Mouse (Mus musculus) B cell, adult 2 months (primary cell): ENCODE measurements at regions not wholly inside any gene's neighbourhood (a gene's known extent, or its start where the extent isn't known, plus 50 kb on each side); places are given as distances from the start of the nearest gene placed in this dataset.

Experiments
- DNase-seq, 2 experiments: peaks; one replicate each; pipeline ENCODE4 v3.0.0; 2022

DNA sequence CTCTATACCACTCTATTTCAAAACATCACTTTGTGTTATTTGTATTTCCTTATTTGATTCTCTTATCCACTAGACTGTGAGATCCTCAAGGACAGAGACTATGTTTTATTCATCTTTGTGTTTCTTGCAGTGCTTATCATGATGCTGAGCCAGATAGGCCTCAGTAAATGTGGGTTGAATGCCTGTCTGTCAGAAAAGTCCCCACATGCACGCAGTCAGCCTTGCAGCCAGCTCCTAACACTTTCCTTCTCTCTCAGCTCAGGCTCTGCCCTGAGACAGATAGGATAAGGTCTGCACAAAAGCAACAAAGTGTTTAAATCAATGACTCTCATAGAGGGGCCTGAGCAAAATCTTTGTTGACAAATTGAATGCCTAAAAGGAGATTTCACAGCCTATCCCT is 600.0 kb downstream of the Gm9195 start:
- no peak for DNase-seq

DNA sequence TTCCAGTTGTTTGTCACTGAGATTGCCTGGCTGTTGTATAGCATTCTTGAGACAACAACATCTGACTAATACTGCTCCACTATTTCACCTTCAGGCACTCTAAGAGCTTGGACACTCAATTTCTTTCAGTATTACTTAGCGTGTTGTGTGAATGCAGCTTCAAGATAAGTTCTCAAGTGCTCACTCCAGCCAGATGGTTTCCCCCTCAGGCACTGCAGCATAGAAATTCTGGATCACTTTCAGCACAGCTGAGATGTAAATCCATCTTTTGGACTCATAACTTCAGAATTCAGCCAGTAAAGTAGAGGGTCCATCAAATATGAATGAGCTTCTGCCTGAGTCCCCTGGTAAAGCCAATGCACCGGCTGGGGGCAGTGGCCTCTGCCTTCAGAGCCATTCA is 608.8 kb downstream of the Gm9195 start:
- no peak for DNase-seq

- no peak for DNase-seq
Observed at GRCm38 (mm10) chr14:71845546-71845945, 646.1 kb downstream of the Gm9195 start.

DNA sequence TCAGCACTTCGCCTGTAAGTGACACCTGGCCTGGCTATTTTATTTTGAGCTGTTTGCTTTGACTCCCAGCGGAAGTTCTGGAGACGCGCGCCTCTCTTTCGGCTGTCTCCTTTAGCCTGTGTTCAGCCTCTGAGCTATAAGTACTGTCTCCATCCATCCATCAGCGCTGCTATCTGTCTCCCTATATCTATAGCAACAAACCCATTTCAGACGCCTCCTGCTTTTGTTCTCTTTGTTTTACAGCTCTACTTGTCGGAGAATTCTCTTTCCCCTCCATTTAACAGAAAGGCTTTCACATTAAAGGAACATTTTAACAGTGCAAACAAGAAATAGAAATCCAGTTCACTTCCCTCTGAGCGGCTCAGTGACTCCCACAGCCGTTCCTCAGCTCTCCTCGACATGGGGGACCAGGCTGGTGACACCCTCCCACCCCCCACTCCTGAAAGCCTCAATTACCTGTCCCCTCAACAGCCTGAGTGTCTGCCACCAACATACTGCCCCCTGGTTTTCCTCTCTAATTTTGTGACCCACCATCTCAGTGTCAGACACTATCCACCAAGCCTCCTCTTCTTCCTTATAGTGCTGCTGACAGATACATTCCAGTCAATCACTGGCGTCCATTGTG is 682.7 kb downstream of the Gm9195 start:
- no peak for DNase-seq

GRCm38 (mm10) chr14:71805624-71806023 is 686.0 kb downstream of the Gm9195 start:
- DNase-seq: no peak

- DNase-seq: no peak
Observed at GRCm38 (mm10) chr14:71799861-71800260, 691.8 kb downstream of the Gm9195 start.

GRCm38 (mm10) chr14:71795713-71796112 is 695.9 kb downstream of the Gm9195 start:
- DNase-seq: no peak

GRCm38 (mm10) chr14:71776990-71777525 is 714.6 kb downstream of the Gm9195 start:
- no peak for DNase-seq

DNA sequence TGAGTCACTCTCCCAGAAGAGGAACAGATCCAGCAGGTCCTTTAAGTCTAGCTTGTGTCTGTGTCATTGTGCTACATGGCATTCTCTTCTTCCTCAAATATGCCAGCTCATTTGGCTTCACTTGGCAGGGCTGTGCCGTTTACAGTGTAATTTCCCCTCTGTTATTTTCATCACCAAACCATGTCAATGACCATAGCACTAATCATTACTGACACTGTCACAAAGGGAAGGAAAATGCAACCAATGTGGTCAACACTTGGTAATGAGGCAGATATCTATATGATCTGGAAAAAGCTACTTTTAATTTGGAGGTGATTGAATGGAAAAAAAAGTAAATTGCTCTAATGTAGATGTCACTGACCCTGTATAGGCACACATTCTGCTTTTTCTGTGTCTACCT is 724.8 kb downstream of the Gm9195 start:
- DNase-seq: no peak

DNA sequence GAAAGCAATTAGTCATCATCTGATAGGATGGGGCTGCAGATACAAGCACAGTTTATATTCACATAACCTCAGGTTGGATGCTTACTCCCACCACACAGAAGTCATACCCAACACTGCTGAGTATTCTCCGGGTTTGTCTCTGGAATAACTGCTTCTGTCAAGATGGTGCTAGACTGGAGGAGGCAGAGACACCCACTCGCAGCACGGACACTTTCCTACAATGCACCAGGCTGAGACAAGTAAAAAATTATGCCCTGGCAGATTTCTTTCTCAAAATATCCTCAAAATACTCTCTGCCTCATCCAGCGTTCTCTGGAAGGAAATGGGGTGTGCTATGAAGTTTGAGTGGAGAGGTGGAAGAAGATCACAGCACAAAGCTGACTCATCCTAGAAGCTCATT is 763.1 kb downstream of the Gm9195 start:
- no peak for DNase-seq

GRCm38 (mm10) chr14:71723526-71723925 is 768.1 kb downstream of the Gm9195 start:
- no peak for DNase-seq

DNA sequence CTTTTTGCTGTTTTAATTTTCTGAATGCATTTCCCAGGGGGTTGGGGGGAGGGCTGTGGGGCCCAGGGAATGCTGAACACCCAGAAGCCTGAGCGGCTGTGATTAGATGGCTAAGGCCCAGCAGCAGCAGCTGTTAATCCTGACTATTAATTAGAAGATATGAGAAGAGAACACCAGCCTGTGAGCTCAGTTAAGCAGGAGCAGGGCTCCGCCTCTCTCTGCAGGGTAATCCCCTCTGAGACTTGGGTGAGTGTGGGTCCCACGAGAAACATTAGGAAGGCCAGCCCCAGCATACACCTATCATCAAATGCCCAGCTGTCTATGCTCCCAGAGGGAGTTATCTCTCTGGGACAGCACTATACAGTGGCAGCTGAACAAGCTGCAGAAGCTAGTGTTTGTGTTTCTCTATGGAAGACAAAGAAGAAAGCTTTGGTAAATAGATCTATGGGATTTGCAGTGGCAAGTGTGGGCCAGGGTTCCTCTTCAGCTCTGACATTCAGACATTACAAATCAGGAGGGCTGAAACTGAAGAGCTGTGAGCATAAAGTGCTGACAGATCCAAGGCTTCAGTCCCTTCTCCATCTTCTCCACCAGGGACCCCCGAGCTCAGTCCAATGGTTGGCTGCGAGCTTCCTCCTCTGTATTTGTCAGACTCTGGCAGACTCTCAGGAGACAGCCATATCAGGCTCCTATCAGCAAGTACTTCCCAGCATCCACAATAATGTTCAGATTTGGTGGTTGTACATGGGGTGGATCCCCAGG is 781.9 kb downstream of the Gm9195 start:
- DNase-seq: no peak

DNA sequence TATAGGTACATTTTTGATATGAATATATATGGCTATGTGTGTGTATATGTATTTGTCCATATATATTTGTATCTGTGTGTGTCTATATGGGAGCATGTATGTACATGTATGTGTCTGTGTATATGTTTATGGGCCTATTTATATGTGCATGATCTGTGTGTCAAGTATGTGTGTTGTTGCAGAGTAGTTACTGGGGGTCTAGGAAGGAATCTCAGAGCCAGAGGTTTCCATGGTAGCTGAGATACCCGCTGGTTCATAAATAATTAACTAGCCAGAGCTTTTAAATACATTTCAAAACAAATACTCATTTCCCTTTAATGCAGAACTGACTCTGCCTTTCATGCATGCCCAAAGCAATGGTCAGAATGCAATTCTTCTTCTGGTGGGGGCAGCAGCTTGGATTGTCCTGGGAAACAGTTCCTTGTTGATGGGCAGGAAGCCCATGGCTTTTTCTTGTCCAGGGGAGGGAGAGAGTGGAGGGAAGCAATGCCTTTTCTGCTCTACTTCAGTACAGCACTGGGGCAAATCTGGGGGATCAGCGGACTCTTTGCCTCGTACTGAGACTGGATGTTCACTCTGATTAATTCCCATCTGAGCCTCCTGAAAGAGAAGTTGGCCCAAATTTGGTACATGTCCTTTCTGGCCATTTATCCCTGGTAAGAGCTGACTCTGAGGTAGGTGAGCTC is 798.7 kb downstream of the Gm9195 start:
- DNase-seq: no peak

GRCm38 (mm10) chr14:71674564-71674963 is 817.1 kb downstream of the Gm9195 start:
- no peak for DNase-seq

DNA sequence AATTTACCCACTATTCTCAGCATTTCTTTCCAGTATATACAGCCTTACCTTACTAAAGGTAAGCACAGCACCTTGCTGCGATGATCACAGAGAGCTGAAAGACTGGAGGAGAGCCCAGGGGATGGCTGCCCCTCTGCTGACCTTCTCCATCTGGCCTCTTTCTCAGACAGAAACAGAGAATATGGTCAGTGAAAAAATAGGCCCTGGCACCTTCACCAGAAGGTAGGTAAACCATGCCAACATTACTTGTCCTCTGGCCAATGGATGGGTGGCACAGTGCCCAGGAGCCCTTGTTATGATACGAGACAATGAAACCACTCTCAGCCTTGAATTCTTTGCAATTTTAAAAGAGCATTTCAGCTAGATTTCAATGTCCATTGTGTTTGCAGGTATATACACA is 817.8 kb downstream of the Gm9195 start:
- DNase-seq: no peak

DNA sequence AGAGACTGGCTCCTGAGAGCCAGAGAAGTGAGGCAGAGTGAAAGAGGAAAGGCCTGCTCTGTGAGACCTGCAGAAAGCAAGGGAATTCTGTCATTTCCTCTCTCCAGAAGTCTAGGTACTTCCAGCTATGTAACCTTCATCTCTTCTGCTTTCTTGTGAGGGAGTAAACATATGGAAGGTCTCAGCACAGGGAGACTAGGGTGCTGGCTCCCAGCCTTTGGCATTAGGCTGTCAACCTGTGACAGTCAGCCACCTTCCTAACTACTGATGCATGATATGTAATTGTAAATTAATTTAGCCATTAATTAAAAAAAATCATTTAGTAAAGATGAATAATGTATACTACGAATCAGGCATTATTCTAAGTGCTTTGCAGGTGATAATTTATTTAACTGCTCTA is 819.2 kb downstream of the Gm9195 start:
- no peak for DNase-seq

- no peak for DNase-seq
Observed at GRCm38 (mm10) chr14:71671994-71672393, 819.6 kb downstream of the Gm9195 start.

GRCm38 (mm10) chr14:71670435-71670834 is 821.2 kb downstream of the Gm9195 start:
- peak; percentile 20 to 21 for DNase-seq

- DNase-seq: no peak
Observed at GRCm38 (mm10) chr14:71666656-71667055, 825.0 kb downstream of the Gm9195 start.

GRCm38 (mm10) chr14:71660166-71660565 is 831.5 kb downstream of the Gm9195 start:
- DNase-seq: no peak

DNA sequence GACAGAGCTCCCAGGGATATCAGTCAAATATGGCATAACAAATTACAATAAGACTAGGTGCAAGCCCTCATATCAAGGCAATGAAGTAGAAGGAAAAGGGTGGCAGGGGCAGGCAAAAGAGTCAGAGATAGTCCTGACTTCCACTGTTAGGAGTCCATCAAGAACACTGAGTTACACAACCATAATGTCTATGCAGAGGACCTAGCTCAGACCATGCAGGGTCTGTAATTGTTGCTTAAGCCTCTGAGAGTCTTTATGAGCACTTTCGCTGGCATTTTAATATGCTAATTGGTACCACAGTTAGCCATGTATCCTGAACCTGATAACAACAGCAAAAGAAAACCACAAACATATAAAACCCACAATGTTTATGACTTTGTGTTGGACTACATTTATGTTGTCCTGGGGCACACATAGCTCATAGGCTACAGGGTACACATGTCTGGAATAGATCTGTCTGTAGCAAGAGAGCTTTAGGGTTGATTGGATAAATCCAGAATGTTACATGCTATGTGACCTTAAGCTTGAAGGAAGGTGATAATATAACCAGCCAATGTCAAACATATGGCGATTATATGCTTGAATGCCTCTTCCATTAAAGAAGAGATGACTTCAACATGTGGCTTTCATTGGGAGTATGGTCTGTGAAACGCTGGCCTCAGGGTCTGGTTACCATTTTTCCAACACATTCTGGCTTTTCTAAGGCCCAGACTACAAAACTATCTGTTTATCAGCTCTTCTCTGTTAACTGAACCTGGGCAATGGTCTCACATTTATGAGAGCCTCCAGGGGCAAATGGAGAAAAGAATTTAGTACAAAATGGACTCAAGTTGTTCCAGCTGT is 836.6 kb downstream of the Gm9195 start:
- no peak for DNase-seq

GRCm38 (mm10) chr14:71642536-71642935 is 849.1 kb downstream of the Gm9195 start:
- DNase-seq: no peak

- no peak for DNase-seq
Observed at GRCm38 (mm10) chr14:71639083-71639482, 852.6 kb downstream of the Gm9195 start.
